Mouse (Mus musculus) neural tube, embryonic 12.5 days (tissue): Measurements from ENCODE around the gene Pole4. TPM values are rescaled to one million over a fixed set of nuclear protein-coding genes. Genes with fewer than 3 reads are reported as not detected.
A peak's percentile ranks its signal among the peaks of the same experiment; 100 is the strongest.
"Not testable (repeated sequence)": the region's sequence is repeated elsewhere in the genome, so short reads cannot be mapped to it uniquely, and the experiment has no call there.

Source experiments
- ATAC-seq: fragments of 200-750 bp; cut with Nextera tagmentation; 2 replicates; pipeline ENCODE4 v1.8.0; 2017; ENCODE audit warnings: low read depth, mild to moderate bottlenecking, moderate TSS enrichment, moderate library complexity; ENCODE audit not compliant: low FRiP score
- H3K27ac ChIP-seq: fragments of 300-500 bp; sonication (generic); 2 replicates; pipeline ENCODE4 v1.5.1; 2016
- H3K27me3 ChIP-seq: fragments of 300-500 bp; sonication (generic); replicated peaks from 2 replicates; pipeline ENCODE4 v1.6.1; 2016; ENCODE audit warnings: mild to moderate bottlenecking
- H3K36me3 ChIP-seq: fragments of 300-500 bp; sonication (generic); 2 replicates; pipeline ENCODE4 v1.6.1; 2016; ENCODE audit warnings: mild to moderate bottlenecking
- H3K4me1 ChIP-seq: fragments of 300-500 bp; sonication (generic); 2 replicates; pipeline ENCODE4 v1.6.1; 2016
- H3K4me2 ChIP-seq: fragments of 300-500 bp; sonication (generic); replicated peaks from 2 replicates; pipeline ENCODE4 v1.6.1; 2016; ENCODE audit warnings: mild to moderate bottlenecking
- H3K4me3 ChIP-seq: fragments of 300-500 bp; sonication (generic); 2 replicates; pipeline ENCODE4 v1.5.1; 2016
- H3K9ac ChIP-seq: fragments of 300-500 bp; sonication (generic); 2 replicates; pipeline ENCODE4 v1.6.1; 2016; ENCODE audit warnings: mild to moderate bottlenecking
- H3K9me3 ChIP-seq: fragments of 300-500 bp; sonication (generic); 2 replicates; pipeline ENCODE4 v1.6.1; 2016; ENCODE audit warnings: mild to moderate bottlenecking
- WGBS: fragments of 180-500 bp; shearing (Covaris S2); methylation state at CpG from one replicate; pipeline ENCODE4 v1.1.7; 2016; 5-methylcytosine and 5-hydroxymethylcytosine counted together
- polyA plus RNA-seq: library from polyadenylated mRNA; unstranded; fragments of >200 nt; fragmentation: Nextera tagmentation; extraction: Ambion mirVana; gene quantifications from 2 replicates; pipeline ENCODE4 v1.2.1, GENCODE M21; 2016

The Pole4 gene
- polyA plus RNA-seq, 1 experiment from 2014 or later, result 102 TPM

DNA sequence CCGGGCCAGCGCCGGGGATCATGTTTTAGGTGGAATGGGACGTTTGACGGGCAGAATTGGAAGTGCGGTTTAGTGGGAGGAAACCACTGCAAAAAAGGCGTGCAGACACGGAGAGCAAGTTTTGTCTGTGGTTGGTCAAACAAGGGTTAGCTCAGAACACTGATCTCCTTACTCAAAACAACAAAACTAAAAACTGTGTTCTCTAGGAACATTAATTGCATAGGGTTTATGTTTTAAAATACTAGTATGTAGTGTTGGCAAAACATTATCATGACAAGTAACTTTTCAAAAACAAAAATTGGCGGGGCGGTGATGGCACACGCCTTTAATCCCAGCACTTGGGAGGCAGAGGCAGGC is 52.0 kb downstream of the Pole4 start:
- no peaks in the 10 kb centered on the region for H3K27me3 ChIP-seq
- no peak for ATAC-seq
- H3K9ac ChIP-seq, result peak overlapping the region; percentile 64; the same call in 1 of the 2 replicates
- H3K4me1 ChIP-seq, result 0 out of 2 replicates have a peak, but pooled peaks cover 3% of the 10 kb centered on the region
- H3K9me3 ChIP-seq, result no peaks in the 10 kb centered on the region
- H3K36me3 ChIP-seq, result no peaks in the 10 kb centered on the region
- peak overlapping the region; percentile 52 for H3K4me3 ChIP-seq
- H3K4me2 ChIP-seq, result peak overlapping the region; percentile 61
- H3K27ac ChIP-seq, result no peak overlapping the region
- WGBS, result 41% methylated on average over 11 of the region's 11 CpGs

DNA sequence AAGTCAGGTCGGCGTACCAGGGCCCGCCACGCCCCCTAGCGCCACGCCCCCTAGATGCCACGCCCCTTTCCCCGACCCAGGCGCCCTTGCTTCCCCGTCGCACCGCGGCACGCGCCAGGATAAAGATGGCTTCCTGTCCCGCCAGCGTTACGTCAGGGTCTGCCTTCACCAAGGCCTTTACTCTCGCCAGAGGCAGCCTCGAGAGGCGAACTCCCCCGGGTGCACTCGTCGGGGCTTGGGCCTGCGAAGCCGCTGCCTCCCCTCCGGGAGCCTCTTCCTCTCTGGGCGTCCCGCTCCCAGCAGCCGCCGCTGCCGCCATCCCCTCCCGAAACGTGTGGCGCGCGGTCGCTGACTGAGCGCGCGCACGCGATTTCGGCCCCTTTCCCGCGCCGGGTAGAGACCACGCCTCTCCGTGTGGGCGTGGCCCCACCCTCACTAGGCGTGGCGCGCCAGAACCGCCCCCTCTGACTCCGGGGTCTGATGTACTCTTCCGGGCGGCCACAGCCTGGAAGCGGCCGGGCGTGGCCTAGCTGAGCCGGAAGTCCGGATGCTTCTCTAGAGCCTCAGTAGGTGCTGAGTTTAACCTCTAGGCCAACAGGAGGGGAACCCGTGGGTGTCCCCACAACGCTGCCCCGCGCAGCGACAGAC is 52.5 kb downstream of the Pole4 start:
- ATAC-seq, result peak; percentile 99
- Histone ChIP-seq H3K36me3 (no peaks in the 10 kb centered on the region), H3K9ac (peak overlapping the region; percentile 64), H3K4me2 (peak overlapping the region; percentile 61), H3K9me3 (no peaks in the 10 kb centered on the region), H3K27me3 (no peaks in the 10 kb centered on the region), H3K4me1 (0 out of 2 replicates have a peak, but pooled peaks cover 3% of the 10 kb centered on the region), H3K4me3 (peak overlapping the region; percentile 52), H3K27ac (peak overlapping the region; percentile 69)
- 1% methylated on average over 67 of the region's 67 CpGs for WGBS

DNA sequence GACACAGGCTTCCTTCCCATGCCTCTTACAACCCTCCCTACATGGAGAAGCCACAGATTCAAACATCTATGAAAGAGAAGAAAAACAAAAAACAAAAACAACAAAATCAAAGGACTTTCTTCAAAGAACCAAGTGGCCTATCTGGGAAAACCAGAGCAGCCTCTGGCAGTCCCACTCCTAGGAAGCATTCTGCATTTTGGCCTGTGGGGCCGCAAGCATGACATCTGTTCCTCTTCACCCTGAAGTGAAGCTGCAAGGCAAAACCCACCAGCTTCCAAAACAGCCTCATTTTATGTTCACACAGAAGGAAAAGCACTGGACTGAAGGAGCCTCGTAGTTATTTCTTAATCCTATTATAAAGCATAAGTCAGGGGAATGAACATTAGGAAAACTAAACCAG is 56.1 kb downstream of the Pole4 start:
- no peak overlapping the region for H3K4me3 ChIP-seq
- 84% methylated on average over 2 of the region's 2 CpGs for WGBS
- no peak overlapping the region for H3K9ac ChIP-seq
- no peaks in the 10 kb centered on the region for H3K9me3 ChIP-seq
- no peaks in the 10 kb centered on the region for H3K27me3 ChIP-seq
- H3K36me3 ChIP-seq, result peaks cover 5% of the 10 kb centered on the region; the same call in 1 of the 2 replicates
- H3K4me1 ChIP-seq, result 0 out of 2 replicates have a peak, but pooled peaks cover 3% of the 10 kb centered on the region
- H3K27ac ChIP-seq, result no peak overlapping the region
- no peak overlapping the region for H3K4me2 ChIP-seq
- no peak for ATAC-seq

DNA sequence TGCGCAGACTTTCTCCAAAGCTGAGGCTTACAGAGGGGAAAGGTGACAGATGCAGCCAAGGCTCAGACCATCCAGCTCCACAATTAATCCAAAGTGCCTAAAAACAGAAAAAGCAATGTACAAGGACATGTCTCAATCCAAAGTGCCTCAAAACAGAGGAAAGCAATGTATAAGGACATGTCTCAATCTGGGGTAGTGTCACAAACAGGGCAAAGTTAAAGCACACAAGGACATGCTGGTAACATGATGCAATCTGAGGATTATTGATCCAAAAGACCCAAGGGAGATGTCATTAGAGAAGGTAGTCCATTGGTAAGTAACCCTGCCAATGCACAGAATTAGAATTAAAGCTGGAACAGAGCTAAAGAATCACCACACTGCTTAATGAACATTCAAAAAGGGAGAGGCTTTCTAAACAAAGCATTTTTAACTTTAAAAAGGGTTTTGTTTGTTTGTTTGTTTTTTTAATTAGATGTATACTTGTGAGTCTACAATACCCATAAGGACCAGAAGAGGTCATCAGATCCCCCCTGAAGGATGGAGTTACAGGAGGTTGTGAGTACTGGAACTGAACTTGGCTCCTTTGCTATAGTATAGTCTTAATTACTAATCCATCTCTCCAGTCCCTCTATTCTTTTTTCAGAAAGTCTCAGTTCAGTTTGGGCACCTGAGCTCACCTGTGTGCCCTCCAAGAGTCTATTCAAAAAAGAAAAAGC is 57.1 kb downstream of the Pole4 start:
- no peak for ATAC-seq
- 92% methylated on average over 1 of the region's 1 CpGs for WGBS
- H3K4me2 ChIP-seq, result no peak overlapping the region
- no peaks in the 10 kb centered on the region for H3K9me3 ChIP-seq
- no peak overlapping the region for H3K4me3 ChIP-seq
- no peak overlapping the region for H3K9ac ChIP-seq
- no peaks in the 10 kb centered on the region for H3K27me3 ChIP-seq
- H3K27ac ChIP-seq, result no peak overlapping the region
- peaks cover 5% of the 10 kb centered on the region; the same call in 1 of the 2 replicates for H3K36me3 ChIP-seq
- 0 out of 2 replicates have a peak, but pooled peaks cover 3% of the 10 kb centered on the region for H3K4me1 ChIP-seq

DNA sequence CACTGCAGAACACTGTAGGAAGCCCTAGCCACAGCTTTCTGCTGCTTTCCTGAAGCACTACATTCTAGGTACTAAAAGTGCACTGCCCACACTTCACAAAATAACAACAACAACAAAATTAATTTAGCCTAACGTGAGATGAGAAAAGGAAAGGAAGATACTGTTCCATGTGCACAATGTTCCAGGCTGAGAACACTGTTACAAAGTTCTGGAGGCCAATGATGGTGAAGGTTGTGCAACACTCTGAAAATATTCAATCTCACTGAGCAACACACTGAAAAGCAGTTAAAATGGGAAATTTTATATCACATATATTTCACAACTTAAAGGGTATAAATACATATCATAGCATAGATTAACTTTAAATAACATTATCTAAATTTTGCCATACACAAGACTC is 58.2 kb downstream of the Pole4 start:
- Histone ChIP-seq H3K4me1 (no peaks in the 10 kb centered on the region), H3K9me3 (no peaks in the 10 kb centered on the region), H3K36me3 (peaks cover 5% of the 10 kb centered on the region; the same call in 1 of the 2 replicates), H3K4me2 (no peak overlapping the region), H3K27me3 (no peaks in the 10 kb centered on the region), H3K27ac (no peak overlapping the region), H3K4me3 (no peak overlapping the region), H3K9ac (no peak overlapping the region)
- no peak for ATAC-seq
- WGBS, result 97% methylated on average over 1 of the region's 1 CpGs

DNA sequence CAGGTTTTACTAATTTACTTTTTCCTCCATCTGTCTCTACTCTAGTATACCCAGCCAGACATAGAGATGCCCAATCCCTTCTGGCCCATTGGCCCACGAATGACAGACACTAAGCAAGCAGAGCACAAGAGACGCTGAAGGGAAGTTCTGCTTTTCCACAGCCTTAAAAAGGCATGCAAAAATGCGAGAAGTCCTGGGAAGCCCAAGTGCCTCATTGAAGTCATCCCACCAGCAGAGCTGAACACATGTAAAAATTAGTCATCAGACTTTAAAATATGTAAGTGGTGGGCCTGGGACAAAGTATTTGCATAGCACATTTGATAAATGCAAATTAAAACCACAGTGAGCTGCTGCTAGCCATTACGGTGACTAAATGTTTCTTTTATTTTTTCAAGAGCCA is 65.1 kb downstream of the Pole4 start:
- H3K9me3 ChIP-seq, result no peaks in the 10 kb centered on the region
- no peak overlapping the region for H3K9ac ChIP-seq
- no peak overlapping the region for H3K27ac ChIP-seq
- no peak for ATAC-seq
- H3K4me1 ChIP-seq, result no peaks in the 10 kb centered on the region
- no peaks in the 10 kb centered on the region for H3K36me3 ChIP-seq
- no peak overlapping the region for H3K4me3 ChIP-seq
- H3K27me3 ChIP-seq, result no peaks in the 10 kb centered on the region
- 81% methylated on average over 4 of the region's 4 CpGs for WGBS
- no peak overlapping the region for H3K4me2 ChIP-seq

DNA sequence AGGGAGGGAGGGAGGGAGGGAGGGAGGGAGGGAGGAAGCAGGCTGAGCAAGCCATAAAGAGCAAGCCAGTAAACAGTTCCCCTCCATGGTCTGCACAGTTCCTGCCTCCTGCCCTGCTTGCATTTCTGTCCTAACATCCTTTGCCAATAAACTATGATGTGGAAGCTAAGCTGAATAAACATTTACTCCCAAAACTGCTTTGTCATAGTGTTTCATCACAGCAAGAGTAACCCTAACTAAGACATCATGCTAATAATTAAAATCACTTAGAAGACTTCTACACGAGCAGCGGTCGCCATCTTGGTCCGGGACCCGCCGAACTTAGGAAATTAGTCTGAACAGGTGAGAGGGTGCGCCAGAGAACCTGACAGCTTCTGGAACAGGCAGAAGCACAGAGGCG is 79.8 kb downstream of the Pole4 start:
- H3K27me3 ChIP-seq, H3K4me1 ChIP-seq, H3K9ac ChIP-seq, ATAC-seq, H3K4me3 ChIP-seq, H3K27ac ChIP-seq, H3K9me3 ChIP-seq, H3K4me2 ChIP-seq, H3K36me3 ChIP-seq: not testable (repeated sequence)
- 98% methylated on average over 7 of the region's 8 CpGs for WGBS

DNA sequence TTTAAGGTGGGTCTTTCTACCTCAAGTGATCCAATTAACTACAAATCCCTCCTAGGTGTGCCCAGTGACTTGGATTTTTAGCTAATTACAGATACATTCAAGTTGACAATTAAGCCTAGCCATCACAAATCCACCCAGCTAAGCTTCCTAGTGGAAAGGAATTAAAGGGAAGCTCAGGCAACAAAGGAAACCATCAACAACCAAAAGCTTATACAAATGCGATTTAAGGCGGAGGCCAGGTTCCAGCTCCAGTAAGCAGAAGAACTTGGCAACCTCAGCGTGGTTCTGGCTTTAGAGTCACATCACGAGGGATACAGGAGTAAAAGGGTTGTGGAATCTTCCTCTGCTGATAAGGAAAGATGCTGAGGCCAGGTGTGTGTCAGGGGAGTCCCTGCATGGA is 92.0 kb downstream of the Pole4 start:
- WGBS, result 76% methylated on average over 4 of the region's 4 CpGs
- no peaks in the 10 kb centered on the region for H3K36me3 ChIP-seq
- H3K4me2 ChIP-seq, result no peak overlapping the region
- H3K4me3 ChIP-seq, result no peak overlapping the region
- no peaks in the 10 kb centered on the region for H3K4me1 ChIP-seq
- no peak overlapping the region for H3K9ac ChIP-seq
- no peak for ATAC-seq
- no peaks in the 10 kb centered on the region for H3K27me3 ChIP-seq
- H3K9me3 ChIP-seq, result no peaks in the 10 kb centered on the region
- H3K27ac ChIP-seq, result no peak overlapping the region

DNA sequence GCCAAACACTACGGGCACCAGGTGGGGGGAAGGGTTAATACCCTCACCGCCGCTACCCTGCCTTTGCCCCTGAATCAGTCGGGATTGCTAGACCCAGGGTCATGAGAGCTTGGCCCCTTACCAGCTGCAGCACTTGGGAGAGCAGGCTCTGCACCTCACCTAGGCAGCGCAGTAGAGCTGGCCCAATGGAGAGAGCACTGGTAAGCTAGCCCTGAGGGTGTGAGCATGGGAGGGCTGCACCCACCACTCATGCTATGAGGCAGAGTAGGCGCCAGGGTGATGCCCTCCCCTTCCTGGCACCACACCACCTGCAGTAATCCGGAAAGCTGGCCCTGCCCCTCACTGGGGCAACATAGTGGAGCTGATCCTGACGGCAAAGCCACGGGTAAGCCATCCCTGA is 94.1 kb downstream of the Pole4 start:
- WGBS, result 85% methylated on average over 9 of the region's 9 CpGs
- no peak for ATAC-seq

DNA sequence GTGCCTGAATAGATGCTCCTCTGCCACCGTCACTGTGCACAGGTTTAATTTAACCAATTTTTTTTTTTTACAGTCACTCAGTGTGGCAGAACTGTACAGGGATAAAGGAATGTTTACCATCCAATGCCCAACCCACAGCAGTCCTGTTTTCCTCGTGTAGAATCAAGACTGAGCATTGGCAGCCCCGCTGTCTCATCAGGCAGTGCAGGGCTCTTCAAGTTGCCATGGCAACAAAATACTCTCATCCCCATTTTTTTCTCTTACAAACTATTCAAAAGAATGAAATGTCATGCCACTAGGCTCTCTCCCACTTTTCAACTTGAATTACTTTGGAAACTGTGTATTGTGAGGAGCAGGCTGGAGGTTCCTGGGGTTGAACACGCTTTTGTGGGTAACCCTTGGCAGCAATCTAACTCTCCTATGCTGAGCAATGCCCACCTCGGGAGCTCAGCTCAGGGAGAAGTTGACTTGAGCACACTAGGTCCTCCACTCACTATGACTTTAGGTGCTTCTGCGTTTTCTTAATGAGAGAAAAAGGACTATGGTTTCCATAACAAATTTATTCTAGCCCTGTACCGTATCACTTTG is 95.7 kb downstream of the Pole4 start:
- H3K9me3 ChIP-seq, result no peaks in the 10 kb centered on the region
- H3K9ac ChIP-seq, result no peak overlapping the region
- no peak for ATAC-seq
- 67% methylated on average over 7 of the region's 7 CpGs for WGBS
- no peaks in the 10 kb centered on the region for H3K27me3 ChIP-seq
- H3K4me2 ChIP-seq, result no peak overlapping the region
- H3K4me3 ChIP-seq, result no peak overlapping the region
- no peaks in the 10 kb centered on the region for H3K36me3 ChIP-seq
- H3K27ac ChIP-seq, result no peak overlapping the region
- no peaks in the 10 kb centered on the region for H3K4me1 ChIP-seq

More for the DNA sequence above, 94.1 kb downstream of the Pole4 start:
- Histone ChIP-seq H3K4me2 (no peak overlapping the region), H3K4me1 (no peaks in the 10 kb centered on the region), H3K27ac (no peak overlapping the region), H3K9me3 (no peaks in the 10 kb centered on the region), H3K9ac (no peak overlapping the region), H3K27me3 (no peaks in the 10 kb centered on the region), H3K36me3 (no peaks in the 10 kb centered on the region), H3K4me3 (no peak overlapping the region)

DNA sequence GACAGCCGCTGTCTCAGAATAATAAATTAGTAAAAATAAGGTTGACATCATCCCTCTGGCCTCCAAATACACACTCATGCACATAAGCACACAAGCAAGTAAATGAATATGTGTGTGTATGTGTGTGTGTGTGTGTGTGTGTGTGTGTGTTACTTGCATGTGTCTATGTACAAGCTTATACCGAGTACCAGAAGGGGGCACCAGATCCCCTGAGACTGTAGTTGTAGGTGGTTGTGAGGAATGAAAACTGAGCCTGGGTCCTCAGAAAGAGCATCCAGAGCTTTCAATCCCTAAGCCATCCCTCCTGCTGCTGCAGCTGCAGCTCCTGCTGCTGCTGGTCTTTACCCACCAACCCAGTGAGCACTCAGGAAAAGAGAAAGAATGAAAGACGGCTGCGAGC is 96.4 kb downstream of the Pole4 start:
- Histone ChIP-seq H3K27me3 (no peaks in the 10 kb centered on the region), H3K27ac (no peak overlapping the region), H3K4me1 (no peaks in the 10 kb centered on the region), H3K36me3 (no peaks in the 10 kb centered on the region), H3K4me3 (no peak overlapping the region), H3K4me2 (no peak overlapping the region), H3K9me3 (no peaks in the 10 kb centered on the region), H3K9ac (no peak overlapping the region)
- ATAC-seq, result no peak
- WGBS, result 95% methylated on average over 4 of the region's 4 CpGs

DNA sequence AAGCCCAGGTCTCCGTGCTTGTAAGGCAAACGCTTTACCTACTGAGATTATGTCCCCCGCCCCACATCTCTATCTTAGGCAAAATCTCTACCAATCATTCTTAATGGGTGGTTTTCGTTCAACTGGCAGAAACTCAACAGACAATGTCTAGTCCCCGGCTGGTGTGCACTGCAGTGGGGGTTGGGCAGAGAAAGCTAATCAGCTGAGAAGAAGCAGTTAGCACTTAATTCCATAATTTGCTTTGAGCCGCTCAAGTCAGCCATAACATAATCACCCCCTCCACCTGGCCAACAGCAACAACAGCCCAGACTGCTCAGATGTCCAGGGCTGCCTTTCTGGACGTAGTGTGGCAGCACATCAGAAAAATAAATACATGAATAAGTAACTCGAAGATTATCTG is 100.4 kb downstream of the Pole4 start:
- WGBS, result 72% methylated on average over 8 of the region's 8 CpGs
- no peak overlapping the region for H3K4me3 ChIP-seq
- H3K9ac ChIP-seq, result no peak overlapping the region
- H3K4me1 ChIP-seq, result no peaks in the 10 kb centered on the region
- H3K27ac ChIP-seq, result no peak overlapping the region
- no peaks in the 10 kb centered on the region for H3K27me3 ChIP-seq
- H3K9me3 ChIP-seq, result no peaks in the 10 kb centered on the region
- H3K36me3 ChIP-seq, result no peaks in the 10 kb centered on the region
- H3K4me2 ChIP-seq, result no peak overlapping the region
- ATAC-seq, result no peak
